Mouse (Mus musculus): ENCODE data around the gene Cipc.

Cipc gene

DNA sequence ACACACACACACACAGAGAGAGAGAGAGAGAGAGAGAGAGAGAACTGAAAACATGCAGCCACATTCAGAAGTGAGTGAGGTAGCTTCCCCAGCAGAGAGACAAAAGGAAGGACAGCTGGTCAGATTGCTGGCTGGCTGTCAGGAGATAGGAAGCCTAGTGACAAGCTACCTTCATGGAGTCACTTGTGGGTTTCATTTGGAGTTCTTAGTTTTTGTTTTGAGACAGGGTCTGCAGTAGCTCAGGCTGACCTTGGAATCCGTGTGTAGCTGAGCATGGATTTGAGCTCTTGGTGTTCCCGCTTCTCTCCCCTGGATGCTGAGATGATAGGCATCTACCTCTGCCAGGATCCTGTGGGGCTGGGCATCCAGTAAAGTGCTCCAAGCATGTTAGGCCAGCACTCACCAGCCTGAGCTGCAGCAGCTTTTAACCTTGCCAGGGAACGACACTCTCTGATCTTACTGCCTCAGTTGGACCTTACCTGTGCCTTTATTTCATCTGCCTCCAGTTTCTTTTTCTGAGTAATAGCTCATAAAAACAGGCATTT, 14.0 kb downstream of the Cipc start:
- DNase-seq (ENCODE audit: low spot score), result no peak

DNA sequence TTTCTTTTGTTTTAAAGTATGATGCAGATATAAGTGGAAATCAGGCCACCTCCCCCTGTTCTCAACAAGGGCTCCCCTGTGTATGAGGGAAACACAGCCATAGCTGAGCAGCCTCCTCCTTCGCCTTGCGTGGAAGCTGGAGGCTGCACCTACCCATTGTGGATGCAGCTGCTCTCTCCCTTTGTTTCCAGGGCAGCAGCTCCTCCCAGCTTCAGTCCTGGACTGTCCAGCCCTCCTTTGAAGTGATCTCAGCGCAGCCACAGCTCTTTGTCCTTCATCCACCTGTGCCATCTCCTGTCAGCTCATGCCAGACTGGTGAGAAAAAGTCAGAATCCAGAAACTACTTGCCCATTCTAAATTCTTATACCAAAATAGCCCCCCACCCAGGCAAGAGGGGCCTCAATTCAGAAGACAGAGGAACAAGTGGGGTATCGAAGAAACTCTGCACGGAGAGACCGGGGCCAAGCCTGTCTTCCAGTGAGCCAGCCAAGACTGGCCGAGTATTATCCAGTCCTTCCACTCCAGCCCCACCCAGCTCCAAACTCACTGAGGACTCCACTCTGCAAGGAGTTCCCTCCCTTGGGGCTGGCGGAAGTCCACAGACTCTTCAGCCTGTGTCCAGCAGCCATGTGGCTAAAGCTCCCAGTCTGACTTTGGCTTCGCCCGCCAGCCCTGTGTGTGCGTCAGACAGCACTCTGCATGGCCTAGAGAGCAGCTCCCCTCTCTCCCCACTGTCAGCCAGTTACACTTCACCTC, 14.9 kb downstream of the Cipc start:
- no peak for DNase-seq (ENCODE audit: low spot score)

DNA sequence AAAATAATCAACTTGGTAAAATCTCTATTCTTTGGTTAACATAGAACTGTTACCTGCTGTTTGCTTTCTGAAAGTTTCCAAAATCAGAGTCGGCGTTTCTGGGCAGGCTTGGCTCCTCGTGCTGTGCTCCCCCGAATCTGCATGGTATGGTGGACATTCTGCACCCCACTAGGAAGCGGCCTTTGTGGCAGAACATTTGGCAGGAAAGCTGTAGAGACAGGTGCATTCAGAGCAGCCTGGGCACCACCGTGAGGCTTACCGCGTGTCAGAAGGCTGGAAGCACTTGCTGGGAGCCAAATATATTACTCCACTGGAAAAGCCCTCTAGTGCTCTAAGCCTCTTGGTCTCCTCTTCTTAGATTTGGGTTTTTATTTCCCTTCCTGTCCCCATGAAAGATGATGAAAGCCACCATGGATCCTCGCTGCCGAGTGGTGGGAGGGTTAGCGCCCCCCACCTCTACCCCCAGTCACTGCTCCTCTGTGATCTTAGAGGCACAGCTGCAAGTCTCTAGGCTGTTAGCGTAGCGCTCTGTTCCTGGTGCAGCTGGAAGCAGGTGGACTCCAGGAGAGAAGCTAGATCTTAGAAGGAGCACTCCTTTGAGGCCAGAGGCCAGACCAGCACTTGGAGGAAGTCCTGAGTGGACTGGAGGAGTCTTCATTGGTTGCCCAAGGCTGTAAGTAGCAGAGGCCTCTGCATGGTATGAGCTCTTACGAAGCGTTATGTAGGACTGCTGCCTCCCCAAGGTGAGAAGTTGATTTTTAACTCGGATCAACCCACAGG, 17.6 kb downstream of the Cipc start:
- DNase-seq (ENCODE audit: low spot score), result no peak

DNA sequence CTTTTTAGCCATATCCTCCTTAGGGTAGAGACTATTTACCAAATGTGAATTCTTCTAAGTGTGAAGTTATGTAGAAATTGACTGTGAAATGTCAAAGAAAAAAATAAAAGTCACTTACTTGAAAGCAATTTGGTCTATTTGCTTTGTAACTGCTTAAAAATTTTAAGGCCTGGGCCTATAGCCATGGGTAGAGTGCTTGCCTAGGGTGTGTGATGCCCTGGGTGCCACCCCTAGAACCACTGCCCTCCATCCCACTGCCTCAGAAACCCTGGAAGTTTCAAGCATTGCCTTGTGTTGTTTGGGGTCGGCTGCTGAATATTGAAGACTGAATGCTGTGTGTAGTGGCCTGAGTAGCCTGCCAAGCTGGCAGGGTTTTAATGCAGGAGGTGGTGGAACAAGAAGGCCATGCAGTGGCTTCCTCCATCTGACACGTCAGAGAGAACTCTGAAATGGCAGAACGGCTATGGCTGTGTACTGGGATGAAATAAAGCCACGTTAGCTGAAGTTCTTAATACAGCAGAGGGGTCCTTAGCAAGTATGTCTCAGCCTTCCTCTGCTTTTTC, 18.5 kb downstream of the Cipc start:
- DNase-seq (ENCODE audit: low spot score), result no peak

DNA sequence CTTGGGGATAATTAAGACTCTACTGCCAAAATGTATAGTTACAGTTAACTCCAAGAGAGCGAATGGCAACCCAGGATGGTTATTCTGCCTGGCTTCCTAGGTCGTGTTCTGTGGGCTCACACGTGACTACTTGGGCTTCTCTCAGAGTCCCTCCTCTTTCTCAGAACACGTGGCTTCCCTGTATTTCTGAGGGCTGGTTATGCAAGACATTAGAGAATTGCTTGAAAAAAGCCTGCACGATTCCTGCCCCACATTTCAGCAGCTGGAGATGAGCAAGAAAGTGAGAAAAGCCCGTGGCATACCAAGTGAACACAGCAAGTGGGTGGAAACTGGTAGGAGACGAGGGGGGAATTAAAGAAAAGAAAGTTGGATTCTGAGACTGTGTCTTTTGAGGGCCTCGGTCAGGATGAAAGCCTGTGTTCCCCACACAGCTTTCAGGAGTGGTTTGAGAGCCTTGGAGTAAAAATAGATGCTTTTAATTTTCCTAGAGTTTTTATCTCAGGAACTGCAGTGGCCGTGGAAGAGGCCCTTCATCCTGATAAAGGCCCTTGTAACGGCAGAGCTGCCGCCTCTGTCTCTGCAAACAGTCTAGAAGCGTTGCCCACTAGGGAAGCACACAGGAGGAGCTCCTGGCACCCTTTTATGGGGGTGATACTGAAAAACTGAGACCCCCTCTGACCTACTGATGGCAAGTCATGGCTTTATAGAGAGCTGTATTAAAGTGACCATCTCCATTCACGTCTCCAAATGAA, 21.8 kb downstream of the Cipc start:
- DNase-seq (ENCODE audit: low spot score), result no peak

DNA sequence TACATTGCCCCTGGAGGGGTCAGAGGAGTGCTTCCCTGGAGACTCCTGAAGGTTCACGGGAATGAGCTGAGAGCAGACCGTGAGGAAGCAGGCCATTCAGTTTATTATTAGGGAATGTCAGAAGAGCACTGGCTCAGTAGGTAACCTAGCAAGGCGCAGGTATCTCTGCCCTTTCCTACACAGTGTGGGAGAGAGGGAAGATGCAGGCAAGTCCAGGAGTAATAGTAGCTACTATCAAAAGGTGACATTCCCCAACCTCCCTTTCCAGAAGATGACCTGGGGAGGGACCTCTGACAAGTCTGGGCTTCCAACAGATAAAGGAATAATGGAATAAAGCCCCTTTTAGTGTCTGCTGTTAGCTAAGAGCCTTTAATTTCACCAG, 22.4 kb downstream of the Cipc start:
- DNase-seq (ENCODE audit: low spot score), result no peak

DNA sequence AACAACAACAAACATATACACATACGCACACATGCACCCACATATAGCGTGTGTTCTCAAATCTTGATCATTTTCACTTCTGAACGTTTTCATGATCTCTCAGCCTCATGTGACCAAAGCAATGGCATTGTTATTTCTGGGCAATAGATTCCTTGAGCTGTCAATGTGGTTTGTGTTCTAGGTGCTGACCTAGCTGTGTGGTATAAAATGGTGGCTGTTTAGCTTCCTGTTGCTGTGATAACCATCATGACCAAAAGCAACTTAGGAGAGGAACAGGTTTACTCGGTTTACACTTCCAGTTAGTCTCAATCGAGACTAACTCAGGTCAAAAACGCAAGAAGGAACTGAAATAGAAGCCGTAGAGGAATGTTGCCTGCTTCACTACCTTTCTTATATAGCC, 24.2 kb downstream of the Cipc start:
- DNase-seq (ENCODE audit: low spot score), result no peak

DNA sequence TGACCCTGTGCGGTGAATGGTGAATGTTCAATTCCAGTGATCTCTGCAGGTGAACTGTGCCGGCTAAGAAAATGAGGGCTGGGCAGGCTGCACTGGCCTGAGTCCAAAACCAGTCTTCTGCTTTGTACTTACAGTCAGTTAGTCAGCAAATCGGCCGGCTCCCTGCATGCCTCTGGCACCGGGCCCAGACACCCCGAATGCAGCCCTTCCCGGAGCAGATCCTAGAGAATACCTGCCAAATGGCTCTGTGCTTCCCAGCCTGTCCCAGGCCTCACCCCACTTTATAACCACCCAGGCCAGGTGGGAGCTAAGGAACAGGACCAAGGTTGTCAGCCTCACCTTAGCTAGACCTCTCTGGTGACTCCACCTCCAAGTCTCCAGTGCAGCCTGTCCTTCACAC, 26.4 kb downstream of the Cipc start:
- no peak for DNase-seq (ENCODE audit: low spot score)

DNA sequence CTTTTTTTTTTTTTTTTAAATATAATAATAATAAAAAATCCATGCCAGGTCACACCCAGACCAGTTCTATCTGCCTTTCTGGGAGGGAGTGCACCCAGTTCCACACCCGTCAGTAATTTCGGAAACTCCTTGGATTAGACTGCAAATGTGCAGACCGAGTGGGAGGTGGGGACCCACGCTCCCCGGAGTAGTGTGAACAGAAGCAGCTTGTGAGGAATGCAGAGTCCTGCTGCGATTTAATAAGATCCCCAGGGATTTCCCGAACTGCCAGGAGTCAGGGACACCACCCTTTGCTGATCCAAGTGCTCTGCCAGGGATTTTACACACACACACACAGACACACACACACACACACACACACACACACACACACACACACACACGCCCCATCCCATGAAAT, 26.9 kb downstream of the Cipc start:
- no peak for DNase-seq (ENCODE audit: low spot score)

DNA sequence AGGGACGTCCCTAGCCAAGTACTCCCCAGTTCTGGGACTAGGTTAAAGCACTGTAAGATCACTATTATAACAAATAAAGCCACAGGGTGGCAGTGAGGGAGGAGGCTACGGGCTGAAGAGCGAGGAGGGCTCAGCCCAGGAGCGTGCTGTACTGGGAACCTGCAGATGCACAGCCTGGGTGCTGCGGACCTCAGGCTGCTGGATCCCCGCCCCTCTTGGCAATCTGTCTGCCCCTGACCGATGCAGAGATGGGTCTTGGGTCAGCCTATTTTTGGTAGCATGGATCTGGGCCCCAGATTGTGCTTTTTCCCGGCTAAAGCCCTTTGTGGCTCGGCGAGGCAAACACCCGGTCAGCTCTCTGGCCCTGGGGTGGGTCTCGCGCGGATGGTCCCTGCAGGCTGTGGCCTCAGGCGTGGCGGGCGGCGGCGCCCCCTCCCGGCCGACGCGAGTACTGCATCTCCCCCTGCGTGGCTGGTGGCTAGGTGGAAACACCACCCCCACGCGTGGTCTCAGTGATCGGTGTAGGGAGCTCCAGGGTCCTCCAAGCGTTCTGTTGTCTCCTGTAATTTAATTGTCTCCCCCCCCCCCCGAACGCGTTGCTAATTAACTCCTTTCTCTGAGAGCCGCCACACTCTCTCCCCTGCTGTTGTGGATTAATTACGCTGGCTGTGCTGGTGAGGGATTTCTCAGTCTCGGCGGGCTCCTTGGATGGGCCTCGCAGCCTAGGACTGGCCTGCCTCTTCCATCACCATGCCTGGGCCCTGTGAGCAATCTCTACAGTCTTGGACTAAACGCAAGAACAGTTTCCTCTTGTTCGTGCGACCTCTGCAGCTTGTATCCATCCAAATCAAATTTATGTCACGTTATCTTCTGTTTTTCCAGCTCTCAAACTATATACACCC, 27.8 kb downstream of the Cipc start:
- DNase-seq (ENCODE audit: low spot score), result no peak

DNA sequence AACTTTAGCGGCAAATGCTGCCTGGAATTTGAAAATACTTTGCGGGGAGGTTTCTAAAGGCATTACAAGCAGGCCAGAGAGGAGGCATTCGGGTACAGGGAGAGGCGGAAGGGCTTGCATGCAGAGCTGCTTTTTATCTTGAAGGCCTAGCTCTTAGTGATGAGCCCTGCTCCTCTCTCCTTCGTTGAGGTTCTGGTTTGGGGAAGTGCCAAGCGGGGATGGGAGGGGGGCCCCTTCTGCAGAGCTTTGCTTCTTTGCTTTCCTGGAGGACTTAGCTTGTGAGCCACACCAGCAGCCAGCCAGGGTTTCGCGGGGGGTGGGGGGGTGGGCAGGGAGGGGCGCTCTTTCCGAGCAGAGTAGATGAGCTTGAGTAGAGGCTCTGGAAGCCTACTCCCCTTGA, 28.9 kb downstream of the Cipc start:
- no peak for DNase-seq (ENCODE audit: low spot score)

DNA sequence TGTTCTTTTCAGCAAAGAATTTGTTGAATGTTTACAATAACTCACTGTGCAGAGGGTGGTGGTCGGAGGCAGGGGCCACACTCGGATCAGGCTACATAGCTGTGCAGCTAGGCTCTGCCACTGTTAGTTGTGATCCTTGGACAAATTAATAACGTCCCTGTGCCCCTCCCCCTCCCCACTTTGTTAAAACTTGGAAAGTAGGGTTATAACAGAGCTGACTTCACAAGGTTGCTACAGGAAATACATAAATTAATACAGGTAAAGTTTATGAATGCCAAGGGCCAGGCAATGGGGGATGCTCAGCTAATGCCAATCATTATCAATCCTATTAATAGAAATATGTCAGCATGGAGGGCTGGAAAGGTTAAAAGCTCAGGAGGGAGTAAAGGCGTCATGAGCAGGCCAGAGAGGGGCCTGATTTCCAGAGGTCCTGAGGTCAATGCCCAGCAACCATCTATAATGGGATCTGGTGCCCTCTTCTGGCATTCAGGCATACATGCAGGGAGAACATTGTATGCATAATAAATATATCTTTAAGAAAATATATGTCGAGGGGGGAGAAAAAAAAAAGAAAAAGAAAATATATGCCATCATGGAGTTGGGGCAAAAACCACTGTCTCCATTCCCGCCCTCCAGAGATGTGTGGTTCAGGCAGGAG, 29.8 kb downstream of the Cipc start:
- DNase-seq (ENCODE audit: low spot score), result no peak

DNA sequence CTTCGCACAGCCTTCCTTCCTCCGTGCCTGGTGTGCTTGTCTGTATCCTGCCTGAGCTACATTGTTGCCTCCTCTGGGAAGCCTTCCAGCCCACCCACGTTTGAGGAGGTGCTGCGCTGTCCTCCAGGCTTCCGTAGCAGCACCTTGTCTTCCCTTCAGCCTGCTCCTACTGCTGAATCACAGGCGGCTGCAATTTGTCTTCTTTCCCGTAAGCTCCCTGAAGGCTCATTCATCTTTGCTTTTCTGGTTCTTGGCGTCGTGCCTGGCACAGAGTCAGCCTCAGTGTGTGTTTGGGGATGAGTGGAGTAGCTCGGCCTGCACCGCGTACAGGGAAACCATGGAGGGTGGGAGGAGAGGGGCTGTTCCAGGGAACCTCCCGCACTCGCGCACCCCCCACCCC, 31.0 kb downstream of the Cipc start:
- no peak for DNase-seq (ENCODE audit: low spot score)

DNA sequence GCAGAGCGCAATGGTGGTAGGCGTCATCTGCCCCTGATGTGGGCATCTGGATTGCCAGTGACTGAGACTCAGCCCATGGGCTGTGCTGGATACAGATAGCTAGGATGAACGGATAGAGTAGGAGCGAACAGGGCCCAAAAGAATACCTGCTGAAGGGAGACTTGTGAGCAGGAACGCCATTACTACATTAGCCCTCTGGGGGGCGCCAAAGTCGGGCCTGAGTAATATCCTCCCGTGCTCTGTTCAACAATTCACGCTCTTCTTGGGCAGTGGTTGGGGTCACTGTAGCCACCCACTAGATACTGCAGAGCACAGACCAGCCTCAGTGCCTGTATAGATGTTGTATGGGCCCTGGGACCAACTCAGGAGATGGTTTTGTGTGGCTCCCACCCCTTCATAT, 34.3 kb downstream of the Cipc start:
- DNase-seq (ENCODE audit: low spot score), result no peak

DNA sequence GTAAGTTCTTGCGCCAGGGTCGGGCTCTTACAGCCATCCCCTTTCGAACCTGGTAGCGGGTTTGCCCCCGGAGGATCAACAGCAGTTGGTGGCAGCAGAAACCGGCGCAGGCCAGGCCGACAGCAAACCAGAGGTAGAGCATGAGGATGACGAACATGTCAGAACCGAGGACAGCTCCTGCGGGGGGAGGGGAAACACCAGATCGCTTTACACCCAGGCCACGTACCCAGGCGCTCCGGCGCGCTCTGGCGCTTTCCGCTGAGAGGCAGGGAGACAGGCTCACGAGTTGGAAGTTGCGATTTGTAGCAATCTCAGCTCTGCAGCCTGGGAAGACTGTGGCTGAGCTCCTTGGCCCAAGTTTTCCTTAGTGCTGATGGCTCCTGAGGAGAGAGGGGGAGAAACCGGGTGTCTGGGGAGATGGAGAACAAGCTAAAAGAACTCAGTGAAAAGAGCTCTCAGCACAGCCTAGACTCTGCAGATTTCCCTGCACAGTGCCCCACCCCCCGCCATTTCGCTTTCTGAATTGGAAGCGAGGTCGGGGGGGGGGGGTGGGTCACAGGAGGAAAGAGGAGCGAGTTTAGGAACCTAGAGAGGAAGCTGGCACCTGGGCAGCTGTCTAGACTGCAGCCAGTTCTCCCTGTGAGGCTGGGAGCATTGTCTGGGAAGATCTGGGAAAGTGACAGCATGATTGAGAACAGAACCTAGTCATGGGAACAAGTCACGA, 36.8 kb downstream of the Cipc start:
- DNase-seq (ENCODE audit: low spot score), result no peak

DNA sequence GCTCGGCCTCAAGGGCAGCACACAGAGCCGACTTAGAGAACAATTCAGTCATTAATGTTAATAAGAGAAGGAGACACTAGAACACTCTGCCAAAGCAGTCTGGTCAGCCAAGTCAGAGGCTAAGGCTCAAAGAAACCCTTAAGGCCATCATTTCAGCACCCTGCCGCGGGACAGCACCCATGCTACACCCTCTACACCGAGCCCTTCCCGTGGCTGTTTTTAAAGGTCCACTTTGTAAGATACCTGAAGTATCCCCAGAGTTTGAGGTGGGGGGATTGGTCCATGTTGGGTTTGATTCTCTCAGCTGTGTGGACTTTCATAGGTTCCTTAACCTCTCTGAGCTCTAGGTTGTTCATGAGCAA, 37.3 kb downstream of the Cipc start:
- DNase-seq (ENCODE audit: low spot score), result no peak

DNA sequence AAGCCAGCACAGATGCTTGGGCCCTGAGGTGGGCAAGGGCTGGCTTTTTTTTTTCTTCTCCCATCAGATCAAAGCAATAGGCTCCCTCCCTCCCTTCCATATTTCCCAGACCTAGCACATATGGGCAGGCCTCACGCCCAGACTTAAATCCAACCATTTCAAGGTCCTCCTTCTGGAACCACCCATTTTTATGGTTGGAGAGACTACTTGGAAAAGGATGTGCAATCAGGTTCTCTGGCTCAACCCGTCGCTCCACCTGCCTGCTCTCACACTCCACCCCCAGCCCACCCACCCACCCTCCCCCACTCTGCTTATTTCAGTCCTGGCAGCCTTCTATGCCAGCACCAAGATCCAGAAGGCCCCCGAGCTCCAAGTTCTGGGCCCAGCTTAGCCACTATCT, 39.7 kb downstream of the Cipc start:
- DNase-seq (ENCODE audit: low spot score), result no peak

DNA sequence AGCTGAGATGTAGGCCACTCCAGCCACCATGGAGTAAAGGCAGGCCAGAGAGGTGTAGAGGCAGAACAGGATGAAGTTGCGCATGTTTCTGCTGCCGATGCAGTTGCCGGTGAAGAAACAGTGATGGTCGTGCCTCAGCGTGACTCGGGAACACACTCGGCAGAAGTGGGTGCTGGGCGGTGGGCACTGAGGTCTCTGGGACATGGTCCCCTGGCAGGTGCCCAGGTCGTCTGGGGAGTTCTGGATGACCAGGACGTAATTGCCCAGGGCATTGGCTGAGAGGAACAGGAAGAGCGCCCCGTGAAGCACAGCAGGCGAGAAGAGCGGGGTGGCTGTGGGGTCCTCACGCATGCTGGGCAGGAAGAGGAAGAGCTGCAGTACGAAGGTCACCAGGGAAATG, 41.4 kb downstream of the Cipc start:
- DNase-seq (ENCODE audit: low spot score), result no peak

DNA sequence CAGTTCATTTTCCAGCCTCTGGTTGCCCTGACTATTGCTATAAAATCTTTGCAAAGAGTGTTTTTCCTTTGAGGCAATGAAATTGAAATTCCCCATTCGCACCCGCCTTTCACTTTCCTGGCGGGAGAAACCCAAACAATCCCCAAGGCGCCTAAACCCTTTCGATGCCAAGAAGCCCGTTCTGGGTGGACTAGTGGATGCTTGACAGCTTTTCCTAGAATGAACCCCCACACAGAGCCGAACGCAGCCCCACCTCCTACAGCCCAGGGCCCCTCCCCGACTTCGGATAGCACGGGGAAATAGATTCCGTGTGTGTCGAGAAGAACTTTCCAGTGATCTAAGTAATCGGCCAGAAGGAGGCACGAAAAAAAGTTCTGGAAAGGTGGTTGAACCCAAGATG, 42.5 kb downstream of the Cipc start:
- no peak for DNase-seq (ENCODE audit: low spot score)
